Mouse (Mus musculus) right cerebral cortex, adult 18-20 months (tissue): ENCODE data around the gene Spata1.
A peak's percentile ranks its signal among the peaks of the same experiment; 100 is the strongest.

Experiments used
- DNase-seq: peaks from one replicate; pipeline ENCODE4 v3.0.0; 2022; ENCODE audit warnings: mixed read lengths

The Spata1 gene

GRCm38 (mm10) chr3:146417873-146418272, 81.7 kb downstream of the Spata1 start:
- DNase-seq = no peak

DNA sequence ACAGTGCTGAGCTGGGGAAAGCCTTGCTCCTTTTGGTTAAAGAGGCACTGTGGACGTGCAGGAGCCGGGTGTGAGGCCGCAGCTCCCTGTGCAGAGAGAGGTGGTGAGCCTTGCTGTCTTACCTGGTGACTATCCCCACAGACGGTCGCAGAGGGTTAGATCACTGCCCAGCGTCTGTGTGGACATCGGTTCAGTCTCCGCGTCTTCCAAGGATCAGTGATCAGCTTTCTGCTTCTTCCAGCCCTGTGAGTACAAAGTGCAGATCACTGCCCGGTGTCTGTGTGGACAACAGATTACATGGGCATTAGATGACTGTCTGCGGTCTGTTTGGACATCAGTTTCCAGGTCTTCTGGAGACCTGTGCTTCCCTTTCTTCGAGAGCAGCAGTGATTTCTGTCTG, 85.0 kb downstream of the Spata1 start:
- DNase-seq = no peak

DNA sequence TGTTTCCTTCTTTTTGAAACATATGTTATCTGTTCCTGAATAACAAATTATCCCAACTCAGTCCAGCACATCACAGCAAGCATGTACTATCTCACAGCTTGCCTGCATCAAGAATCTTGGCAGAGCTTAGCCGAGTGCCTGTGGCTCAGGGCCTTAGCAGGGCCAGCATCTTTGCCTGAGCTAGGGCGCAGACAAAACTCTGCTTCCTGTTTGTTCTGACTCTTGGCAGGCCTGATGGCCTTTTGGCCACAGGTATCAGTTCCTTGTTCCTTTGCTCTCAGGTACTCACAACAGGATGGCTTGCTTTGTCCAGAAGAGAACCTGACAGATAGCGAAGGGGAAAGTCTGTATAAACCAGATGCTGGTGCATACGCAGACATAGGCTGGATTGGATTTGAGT, 85.6 kb downstream of the Spata1 start:
- DNase-seq = no peak

GRCm38 (mm10) chr3:146413016-146413415, 86.5 kb downstream of the Spata1 start:
- peak; percentile 48 for DNase-seq

- no peak for DNase-seq
These were observed 87.1 kb downstream of the Spata1 start for GRCm38 (mm10) chr3:146412480-146412879.

GRCm38 (mm10) chr3:146412008-146412407, 87.5 kb downstream of the Spata1 start:
- no peak for DNase-seq

- no peak for DNase-seq
These were observed 89.4 kb downstream of the Spata1 start for GRCm38 (mm10) chr3:146410114-146410513.
